Mouse (Mus musculus) ES-Bruce4 (cell line): Measurements from ENCODE around the gene Hectd4. TPM values are rescaled to one million over a fixed set of nuclear protein-coding genes. Genes with fewer than 3 reads are reported as not detected.
"Not testable (repeated sequence)": the region's sequence is repeated elsewhere in the genome, so short reads cannot be mapped to it uniquely, and the experiment has no call there.

Experiments used
- H3K27ac ChIP-seq: 2 replicates; pipeline ENCODE4 v1.5.1; 2012; ENCODE audit warnings: low read length, inconsistent platforms; ENCODE audit not compliant: insufficient read depth
- H3K27me3 ChIP-seq: 2 replicates; pipeline ENCODE4 v1.6.1; 2012; ENCODE audit warnings: mild to moderate bottlenecking, low read length, inconsistent platforms; ENCODE audit not compliant: control insufficient read depth, poor library complexity, insufficient read depth, severe bottlenecking
- H3K36me3 ChIP-seq: 2 replicates; pipeline ENCODE4 v1.6.1; 2012; ENCODE audit warnings: inconsistent platforms, mild to moderate bottlenecking, low read length, moderate library complexity; ENCODE audit not compliant: control insufficient read depth, poor library complexity, insufficient read depth, severe bottlenecking
- H3K4me1 ChIP-seq: one replicate; pipeline ENCODE4 v1.8.1; 2011; ENCODE audit warnings: low read length; ENCODE audit not compliant: control insufficient read depth, insufficient read depth
- H3K4me3 ChIP-seq: 2 replicates; pipeline ENCODE4 v1.5.1; 2011; ENCODE audit warnings: low read depth, mild to moderate bottlenecking, low read length
- H3K9ac ChIP-seq: 2 replicates; pipeline ENCODE4 v1.6.1; 2012; ENCODE audit warnings: low read depth, mild to moderate bottlenecking, inconsistent platforms; ENCODE audit not compliant: poor library complexity, severe bottlenecking
- H3K9me3 ChIP-seq: replicated peaks from 2 replicates; pipeline ENCODE4 v1.6.1; 2012; ENCODE audit warnings: mild to moderate bottlenecking, low read length, inconsistent platforms; ENCODE audit not compliant: control insufficient read depth, poor library complexity, insufficient read depth, severe bottlenecking
- CTCF ChIP-seq: IDR thresholded peaks from one replicate; pipeline ENCODE4 v1.8.1; 2011; ENCODE audit warnings: low read depth, low read length
- EP300 ChIP-seq: IDR thresholded peaks from 2 replicates; pipeline ENCODE4 v1.6.1; 2011; ENCODE audit warnings: low read depth, low read length; ENCODE audit not compliant: insufficient read depth
- POLR2A ChIP-seq: IDR thresholded peaks from one replicate; pipeline ENCODE4 v1.8.1; 2011; ENCODE audit warnings: low read length; ENCODE audit not compliant: insufficient read depth
- polyA plus RNA-seq: library from polyadenylated mRNA; stranded (reverse); fragments of >200 nt; gene quantifications from 2 replicates; pipeline ENCODE4 v1.2.4, GENCODE M21; 2011; ENCODE audit warnings: low read depth; ENCODE audit not compliant: missing spikeins, insufficient read depth, insufficient read length

Hectd4 gene
- polyA plus RNA-seq, 1 experiment = 15.9 TPM

DNA sequence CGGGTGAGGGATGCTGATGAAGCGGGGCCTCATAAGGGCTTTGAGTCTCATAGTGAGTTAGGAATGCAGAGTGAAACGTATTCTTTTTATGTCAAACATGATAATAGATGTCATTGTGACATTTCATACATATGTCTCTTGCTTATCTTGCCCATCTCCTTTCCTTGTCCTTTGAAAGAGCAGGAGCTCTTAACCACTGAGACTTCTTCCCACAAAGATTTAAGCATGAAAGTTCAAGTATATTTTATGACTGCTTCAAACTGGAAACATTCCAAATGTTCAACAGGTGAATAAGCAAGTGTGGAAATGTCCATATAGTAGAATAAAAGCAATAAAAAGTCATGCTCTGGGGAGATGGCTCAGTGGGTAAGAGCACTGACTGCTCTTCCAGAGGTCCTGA is 6.4 kb downstream of the Hectd4 start:
- Histone ChIP-seq H3K27me3 (no peaks in the 10 kb centered on the region), H3K9ac (no peak overlapping the region), H3K27ac (no peak overlapping the region), H3K36me3 (no peaks in the 10 kb centered on the region), H3K9me3 (no peaks in the 10 kb centered on the region), H3K4me1 (no peaks in the 10 kb centered on the region), H3K4me3 (no peak overlapping the region)
- TF ChIP-seq EP300 = no peak
- TF ChIP-seq POLR2A = no peak
- no peak for TF ChIP-seq CTCF

- Histone ChIP-seq H3K4me1 (no peaks in the 10 kb centered on the region), H3K9ac (no peak overlapping the region)
These were observed 6.8 kb downstream of the Hectd4 start for GRCm38 (mm10) chr5:121226845-121227244.

GRCm38 (mm10) chr5:121227330-121227729 is 7.3 kb downstream of the Hectd4 start:
- not testable (repeated sequence) for H3K27ac ChIP-seq, H3K4me1 ChIP-seq, H3K27me3 ChIP-seq, H3K9ac ChIP-seq, H3K4me3 ChIP-seq, H3K36me3 ChIP-seq, H3K9me3 ChIP-seq

More at GRCm38 (mm10) chr5:121226845-121227244, 6.8 kb downstream of the Hectd4 start:
- Histone ChIP-seq H3K27ac (no peak overlapping the region), H3K9me3 (no peaks in the 10 kb centered on the region; the same call in 1 of the 2 replicates), H3K27me3 (no peaks in the 10 kb centered on the region), H3K4me3 (no peak overlapping the region), H3K36me3 (no peaks in the 10 kb centered on the region)
- TF ChIP-seq CTCF (no peak), POLR2A (no peak), EP300 (no peak)

- no peaks in the 10 kb centered on the region for H3K4me1 ChIP-seq
- TF ChIP-seq CTCF (no peak), POLR2A (no peak), EP300 (no peak)
- H3K27ac ChIP-seq = no peak overlapping the region
- no peak overlapping the region for H3K9ac ChIP-seq
- H3K4me3 ChIP-seq = no peak overlapping the region
- no peaks in the 10 kb centered on the region for H3K36me3 ChIP-seq
- H3K27me3 ChIP-seq = no peaks in the 10 kb centered on the region
- H3K9me3 ChIP-seq = no peaks in the 10 kb centered on the region; the same call in 1 of the 2 replicates
These were observed 9.2 kb downstream of the Hectd4 start for GRCm38 (mm10) chr5:121229182-121229581.

- no peak overlapping the region for H3K9ac ChIP-seq
- H3K36me3 ChIP-seq = no peaks in the 10 kb centered on the region
- TF ChIP-seq POLR2A (no peak), CTCF (no peak), EP300 (no peak)
These were observed 10.8 kb downstream of the Hectd4 start for GRCm38 (mm10) chr5:121230811-121231210.

GRCm38 (mm10) chr5:121232789-121233188 is 12.8 kb downstream of the Hectd4 start:
- no peaks in the 10 kb centered on the region for H3K36me3 ChIP-seq
- no peaks in the 10 kb centered on the region for H3K4me1 ChIP-seq
- TF ChIP-seq POLR2A (no peak), EP300 (no peak), CTCF (no peak)
- H3K27ac ChIP-seq = no peak overlapping the region
- H3K4me3 ChIP-seq = no peak overlapping the region
- no peak overlapping the region for H3K9ac ChIP-seq
- H3K27me3 ChIP-seq = no peaks in the 10 kb centered on the region
- H3K9me3 ChIP-seq = no peaks in the 10 kb centered on the region; the same call in 1 of the 2 replicates

More at GRCm38 (mm10) chr5:121230811-121231210, 10.8 kb downstream of the Hectd4 start:
- H3K4me1 ChIP-seq = no peaks in the 10 kb centered on the region
- no peaks in the 10 kb centered on the region for H3K27me3 ChIP-seq
- no peak overlapping the region for H3K27ac ChIP-seq
- no peaks in the 10 kb centered on the region; the same call in 1 of the 2 replicates for H3K9me3 ChIP-seq
- H3K4me3 ChIP-seq = no peak overlapping the region
